Mouse (Mus musculus) neural tube, embryonic 14.5 days (tissue): ENCODE results near the gene Tubg2. TPM values are rescaled to one million over a fixed set of nuclear protein-coding genes. Genes with fewer than 3 reads are reported as not detected.

ENCODE experiments used
- ATAC-seq: fragments of 200-750 bp; cut with Nextera tagmentation; 2 replicates; pipeline ENCODE4 v1.8.0; 2017; ENCODE audit warnings: low read depth, mild to moderate bottlenecking, moderate TSS enrichment, moderate library complexity
- H3K27ac ChIP-seq: fragments of 300-500 bp; sonication (generic); 2 replicates; pipeline ENCODE4 v1.5.1; 2014; ENCODE audit warnings: low read depth, mild to moderate bottlenecking, control low read depth, low read length, moderate library complexity, mixed read lengths
- H3K27me3 ChIP-seq: fragments of 300-500 bp; sonication (generic); 2 replicates; pipeline ENCODE4 v1.6.1; 2014; ENCODE audit warnings: low read length; ENCODE audit not compliant: control insufficient read depth, insufficient read depth
- H3K36me3 ChIP-seq: fragments of 300-500 bp; sonication (generic); 2 replicates; pipeline ENCODE4 v1.6.1; 2014; ENCODE audit warnings: low read length, mixed read lengths; ENCODE audit not compliant: control insufficient read depth, insufficient read depth
- H3K4me1 ChIP-seq: fragments of 300-500 bp; sonication (generic); 2 replicates; pipeline ENCODE4 v1.6.1; 2014; ENCODE audit warnings: low read length; ENCODE audit not compliant: control insufficient read depth, insufficient read depth
- H3K4me2 ChIP-seq: fragments of 300-500 bp; sonication (generic); 2 replicates; pipeline ENCODE4 v1.6.1; 2014; ENCODE audit warnings: mild to moderate bottlenecking, low read depth, low read length, control low read depth
- H3K4me3 ChIP-seq: fragments of 300-500 bp; sonication (generic); 2 replicates; pipeline ENCODE4 v1.5.1; 2014; ENCODE audit warnings: low read depth, low read length, control low read depth, mixed read lengths
- H3K9ac ChIP-seq: fragments of 300-500 bp; sonication (generic); replicated peaks from 2 replicates; pipeline ENCODE4 v1.6.1; 2014; ENCODE audit warnings: low read depth, mild to moderate bottlenecking, control low read depth, low read length, mixed read lengths
- H3K9me3 ChIP-seq: fragments of 300-500 bp; sonication (generic); 2 replicates; pipeline ENCODE4 v1.6.1; 2016; ENCODE audit warnings: low read length; ENCODE audit not compliant: control insufficient read depth
- WGBS: fragments of 180-500 bp; shearing (Covaris S2); extraction: QIAGEN DNeasy Blood & Tissue Kit; methylation state at CpG from one replicate; pipeline ENCODE4 v1.1.7; 2014; 5-methylcytosine and 5-hydroxymethylcytosine counted together
- polyA plus RNA-seq: library from polyadenylated mRNA; unstranded; fragments of >200 nt; fragmentation: Nextera tagmentation; extraction: Ambion mirVana; gene quantifications from 2 replicates; pipeline ENCODE4 v1.2.1, GENCODE M21; 2014

The Tubg2 gene
- polyA plus RNA-seq, 1 experiment from 2014 or later, result 62.6 TPM

- WGBS, result 87% methylated on average over 6 of the region's 6 CpGs
- no peak overlapping the region for H3K9ac ChIP-seq
- no peak overlapping the region for H3K4me2 ChIP-seq
- H3K9me3 ChIP-seq, result no peaks in the 10 kb centered on the region
- H3K27me3 ChIP-seq, result no peaks in the 10 kb centered on the region
- H3K27ac ChIP-seq, result no peak overlapping the region
- no peak overlapping the region for H3K4me3 ChIP-seq
- no peak for ATAC-seq
- H3K4me1 ChIP-seq, result no peaks in the 10 kb centered on the region
- H3K36me3 ChIP-seq, result peaks cover under 1% of the 10 kb centered on the region; the same call in 1 of the 2 replicates
Measured at GRCm38 (mm10) chr11:101131701-101132100, 24.0 kb upstream of the Tubg2 start.

GRCm38 (mm10) chr11:101133037-101133436, 22.7 kb upstream of the Tubg2 start:
- no peaks in the 10 kb centered on the region for H3K27me3 ChIP-seq
- H3K4me1 ChIP-seq, result no peaks in the 10 kb centered on the region
- no peak overlapping the region for H3K9ac ChIP-seq
- H3K9me3 ChIP-seq, result no peaks in the 10 kb centered on the region
- H3K27ac ChIP-seq, result no peak overlapping the region
- no peak overlapping the region for H3K4me2 ChIP-seq
- no peak overlapping the region for H3K4me3 ChIP-seq
- no peaks in the 10 kb centered on the region for H3K36me3 ChIP-seq
- WGBS, result 84% methylated on average over 12 of the region's 12 CpGs
- no peak for ATAC-seq

- 81% methylated on average over 13 of the region's 13 CpGs for WGBS
- no peak overlapping the region for H3K4me2 ChIP-seq
- H3K27me3 ChIP-seq, result no peaks in the 10 kb centered on the region
- H3K36me3 ChIP-seq, result no peaks in the 10 kb centered on the region
- H3K4me3 ChIP-seq, result no peak overlapping the region
- H3K4me1 ChIP-seq, result peaks cover 3% of the 10 kb centered on the region; the same call in 1 of the 2 replicates
- H3K9ac ChIP-seq, result no peak overlapping the region
- no peak overlapping the region for H3K27ac ChIP-seq
- ATAC-seq, result no peak
- no peaks in the 10 kb centered on the region for H3K9me3 ChIP-seq
Measured at GRCm38 (mm10) chr11:101134217-101134865, 21.4 kb upstream of the Tubg2 start.

GRCm38 (mm10) chr11:101137000-101137399, 18.7 kb upstream of the Tubg2 start:
- H3K36me3 ChIP-seq, result no peaks in the 10 kb centered on the region
- no peak for ATAC-seq
- WGBS, result 76% methylated on average over 7 of the region's 7 CpGs

GRCm38 (mm10) chr11:101138536-101139181, 17.0 kb upstream of the Tubg2 start:
- peak overlapping the region; percentile 52; the same call in 1 of the 2 replicates for H3K27ac ChIP-seq
- H3K4me2 ChIP-seq, result 0 out of 2 replicates have a peak overlapping the region, but pooled peaks have one; percentile 7
- H3K4me3 ChIP-seq, result no peak overlapping the region
- H3K9me3 ChIP-seq, result no peaks in the 10 kb centered on the region
- H3K4me1 ChIP-seq, result peaks cover 3% of the 10 kb centered on the region; the same call in 1 of the 2 replicates
- H3K27me3 ChIP-seq, result no peaks in the 10 kb centered on the region
- H3K9ac ChIP-seq, result no peak overlapping the region
- H3K36me3 ChIP-seq, result no peaks in the 10 kb centered on the region
- ATAC-seq, result no peak
- WGBS, result 16% methylated on average over 15 of the region's 15 CpGs

More at GRCm38 (mm10) chr11:101137000-101137399, 18.7 kb upstream of the Tubg2 start:
- H3K27ac ChIP-seq, result no peak overlapping the region
- H3K4me1 ChIP-seq, result peaks cover 3% of the 10 kb centered on the region; the same call in 1 of the 2 replicates
- no peak overlapping the region for H3K4me2 ChIP-seq
- no peak overlapping the region for H3K9ac ChIP-seq
- no peak overlapping the region for H3K4me3 ChIP-seq
- H3K27me3 ChIP-seq, result no peaks in the 10 kb centered on the region
- no peaks in the 10 kb centered on the region for H3K9me3 ChIP-seq

- Histone ChIP-seq H3K9ac (peak overlapping the region; percentile 42), H3K27ac (peak overlapping the region; percentile 57; the same call in 1 of the 2 replicates), H3K4me3 (peak overlapping the region; percentile 17), H3K4me1 (peaks cover 3% of the 10 kb centered on the region; the same call in 1 of the 2 replicates), H3K27me3 (no peaks in the 10 kb centered on the region), H3K36me3 (no peaks in the 10 kb centered on the region), H3K9me3 (no peaks in the 10 kb centered on the region), H3K4me2 (peak overlapping the region; percentile 47)
- WGBS, result 41% methylated on average over 27 of the region's 27 CpGs
- ATAC-seq, result peak; percentile 29; the same call in 1 of the 2 replicates
Measured at GRCm38 (mm10) chr11:101140164-101140819, 15.4 kb upstream of the Tubg2 start.

GRCm38 (mm10) chr11:101141088-101141487, 14.6 kb upstream of the Tubg2 start:
- 89% methylated on average over 8 of the region's 8 CpGs for WGBS
- H3K27me3 ChIP-seq, result no peaks in the 10 kb centered on the region
- no peak overlapping the region for H3K9ac ChIP-seq
- no peak overlapping the region for H3K27ac ChIP-seq
- no peaks in the 10 kb centered on the region for H3K9me3 ChIP-seq
- ATAC-seq, result no peak
- no peak overlapping the region for H3K4me3 ChIP-seq
- peaks cover 3% of the 10 kb centered on the region; the same call in 1 of the 2 replicates for H3K4me1 ChIP-seq
- H3K4me2 ChIP-seq, result no peak overlapping the region
- H3K36me3 ChIP-seq, result no peaks in the 10 kb centered on the region

- no peak for ATAC-seq
- no peak overlapping the region for H3K27ac ChIP-seq
- H3K36me3 ChIP-seq, result no peaks in the 10 kb centered on the region
- H3K4me3 ChIP-seq, result no peak overlapping the region
- H3K9me3 ChIP-seq, result no peaks in the 10 kb centered on the region
- no peak overlapping the region for H3K4me2 ChIP-seq
- H3K4me1 ChIP-seq, result peaks cover 3% of the 10 kb centered on the region; the same call in 1 of the 2 replicates
- WGBS, result 87% methylated on average over 10 of the region's 10 CpGs
- no peak overlapping the region for H3K9ac ChIP-seq
- no peaks in the 10 kb centered on the region for H3K27me3 ChIP-seq
Measured at GRCm38 (mm10) chr11:101142215-101142967, 13.3 kb upstream of the Tubg2 start.
